Mouse (Mus musculus) effector memory CD4-positive, alpha-beta T cell, adult 5 months (primary cell): ENCODE measurements around the gene Dhx38. TPM values are rescaled to one million over a fixed set of nuclear protein-coding genes. Genes with fewer than 3 reads are reported as not detected.

ENCODE experiments used
- polyA plus RNA-seq: library from polyadenylated mRNA; unstranded; fragments of 100-300 nt; shearing (Covaris generic); gene quantifications from one replicate; pipeline ENCODE4 v1.2.1, GENCODE M21; 2017

The Dhx38 gene
- 32.4 TPM for polyA plus RNA-seq

DNA sequence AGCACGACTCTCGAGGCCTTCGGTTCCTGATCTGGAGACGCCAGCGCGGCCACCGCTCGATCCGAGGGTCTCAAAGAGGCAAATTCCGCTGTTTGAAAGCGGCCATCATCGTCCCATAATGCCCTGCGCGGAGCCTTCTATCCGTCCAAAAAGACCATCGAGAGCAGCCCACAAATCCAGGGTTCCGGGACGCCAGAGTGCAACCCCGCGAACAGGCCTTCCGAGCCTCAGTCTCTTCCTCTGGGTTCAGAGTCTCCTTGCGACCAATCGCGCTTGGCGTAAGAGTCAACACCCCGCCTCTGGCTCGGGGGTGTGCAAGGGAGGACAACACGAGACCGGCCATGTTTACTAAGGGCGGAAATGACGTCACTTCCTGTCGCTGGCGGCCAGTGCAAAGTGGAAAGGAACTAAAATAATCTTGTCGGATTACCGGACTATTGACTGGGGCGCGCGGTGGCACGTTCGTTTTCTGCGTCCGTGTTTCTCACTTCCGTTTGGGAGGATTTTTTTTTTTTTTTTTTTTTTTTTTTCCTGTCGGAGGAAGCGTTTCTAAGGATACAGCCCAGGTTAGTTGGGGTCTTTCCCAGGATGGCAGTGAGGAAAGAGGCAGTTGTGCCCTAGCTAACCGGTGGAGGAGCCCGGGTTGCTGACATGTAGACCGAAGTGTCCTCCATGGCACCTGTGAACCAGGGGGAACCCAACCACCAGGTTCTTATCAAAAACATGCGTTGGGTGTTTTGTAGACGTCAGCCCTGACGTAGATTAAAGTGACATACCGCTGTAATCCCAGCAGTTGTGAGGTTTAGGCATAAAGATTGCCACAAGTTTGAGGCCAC lies at the start of gene Dhx38, which contains the start of gene Txnl4b:
Gene Dhx38 (minus strand): TSS at position 364 of the 836 bp plus-strand sequence.
Gene Txnl4b (plus strand): TSS at position 395 of the 836 bp plus-strand sequence.

DNA sequence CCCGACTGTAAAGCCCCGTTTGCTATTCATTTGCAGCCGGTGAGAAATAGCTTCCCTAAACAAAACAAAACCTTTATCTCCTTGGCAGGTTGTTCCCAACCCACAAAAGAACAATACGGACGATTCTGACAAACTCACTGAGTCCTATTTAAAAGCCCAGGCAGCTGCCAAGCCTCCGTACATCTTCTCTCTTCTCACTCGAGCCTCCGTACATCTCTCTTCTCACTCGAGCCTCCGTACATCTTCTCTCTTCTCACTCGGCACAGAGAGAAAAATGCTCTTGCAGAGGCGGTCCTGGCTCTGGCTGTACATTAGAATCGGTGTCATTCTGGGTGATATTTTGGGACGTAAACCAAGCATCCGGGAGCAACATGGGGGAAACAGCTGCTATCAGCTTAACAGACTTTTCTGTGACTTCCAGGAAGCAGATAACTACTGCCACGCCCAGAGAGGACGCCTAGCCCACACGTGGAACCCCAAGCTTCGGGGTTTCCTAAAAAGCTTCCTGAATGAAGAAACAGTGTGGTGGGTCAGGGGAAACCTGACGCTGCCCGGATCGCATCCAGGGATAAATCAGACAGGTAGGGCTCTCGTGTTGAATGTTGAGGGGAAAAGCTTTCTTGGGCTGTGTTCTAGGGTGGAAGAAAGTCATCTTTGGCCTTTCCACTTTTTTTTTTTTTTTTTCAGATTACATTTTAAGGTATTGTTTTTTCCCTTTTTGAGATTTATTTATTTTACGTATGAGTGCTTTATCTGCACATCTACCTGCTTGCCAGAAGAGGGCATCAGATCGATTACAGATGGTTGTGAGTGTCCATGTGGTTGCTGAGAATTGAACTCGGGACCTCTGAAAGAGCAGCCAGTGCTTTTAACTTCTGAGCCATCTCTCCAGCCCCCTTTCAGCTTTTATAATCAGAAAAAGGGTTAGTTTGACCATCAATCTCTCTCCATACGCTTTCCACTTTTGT lies 48.9 kb upstream of the Dhx38 start, which contains the start of gene Pkd1l3:
Gene Pkd1l3 (plus strand): TSS at position 275 of the 968 bp plus-strand sequence.

GRCm38 (mm10) chr8:109608271-109609152 lies 42.9 kb upstream of the Dhx38 start, which contains the start of gene Dhodh:
Gene Dhodh, minus strand, starts transcription at chr8:109608673.

GRCm38 (mm10) chr8:109578900-109579301 lies 13.2 kb upstream of the Dhx38 start, which contains the start of gene Hp:
Gene Hp, minus strand, starts transcription at chr8:109579172.

Other genes with a start within 250 kb of the Dhx38 start
- gene Pmfbp1, start 71.8 kb downstream of the Dhx38 start, polyA plus RNA-seq = not detected
- 4.5 TPM for gene Txnl4b, start within 50 bp of the Dhx38 start, polyA plus RNA-seq
- gene Hp, start 13.3 kb upstream of the Dhx38 start, polyA plus RNA-seq = not detected
- gene Dhodh, start 42.8 kb upstream of the Dhx38 start, polyA plus RNA-seq = 21.7 TPM
- gene Pkd1l3, start 48.7 kb upstream of the Dhx38 start, polyA plus RNA-seq = 0.79 TPM
- 144 TPM for gene Ist1, start 127.4 kb upstream of the Dhx38 start, polyA plus RNA-seq
- 9.7 TPM for gene Zfp821, start 139.7 kb upstream of the Dhx38 start, polyA plus RNA-seq
- 5.4 TPM for gene Atxn1l, start 171.9 kb upstream of the Dhx38 start, polyA plus RNA-seq
- 54.3 TPM for gene Ap1g1, start 212.7 kb upstream of the Dhx38 start, polyA plus RNA-seq